Mouse (Mus musculus) lung, postnatal 0 days (tissue): ENCODE results near the gene Grm4.

Source experiments
- CTCF ChIP-seq: IDR thresholded peaks from 2 replicates; pipeline ENCODE4 v1.5.1; 2016; ENCODE audit warnings: antibody characterized with exemption, mild to moderate bottlenecking
- EP300 ChIP-seq: IDR thresholded peaks from 2 replicates; pipeline ENCODE4 v1.6.1; 2016; ENCODE audit warnings: antibody characterized with exemption, mild to moderate bottlenecking, control low read depth

DNA sequence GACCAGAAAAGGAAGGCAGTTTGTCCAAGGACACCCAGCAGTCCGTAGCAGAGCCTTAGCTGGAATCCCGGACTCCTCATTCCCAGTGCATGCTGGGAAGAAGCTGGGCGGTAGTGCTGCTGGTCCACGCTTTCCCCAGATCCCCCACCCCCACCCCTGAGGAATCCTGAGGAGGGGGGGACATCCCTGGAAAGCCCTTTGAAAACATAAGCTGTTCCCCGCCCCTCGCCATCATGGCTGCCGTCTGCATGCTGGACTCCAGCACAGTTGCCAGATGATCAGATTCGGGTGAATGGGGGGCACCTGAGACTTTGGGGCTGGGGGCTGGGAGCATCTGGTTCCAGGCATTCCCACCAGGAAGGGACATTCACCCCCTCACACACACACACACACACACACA lies 99.4 kb downstream of the Grm4 start:
- TF ChIP-seq CTCF (no peak), EP300 (no peak)
